Mouse (Mus musculus) liver, embryonic 14.5 days (tissue): ENCODE measurements around the gene Slc25a19.

Source experiments
- CTCF ChIP-seq: IDR thresholded peaks from 2 replicates; pipeline ENCODE4 v1.5.1; 2016; ENCODE audit warnings: antibody characterized with exemption, low read depth, control low read depth
- EP300 ChIP-seq: IDR thresholded peaks from 2 replicates; pipeline ENCODE4 v1.6.1; 2016; ENCODE audit warnings: antibody characterized with exemption, low read depth

GRCm38 (mm10) chr11:115673471-115674234, 45.6 kb upstream of the Slc25a19 start:
- TF ChIP-seq CTCF (no peak), EP300 (no peak)
